Mouse (Mus musculus) layer of hippocampus, postnatal 36 days (tissue): ENCODE data around the gene Gprin2. TPM values are rescaled to one million over a fixed set of nuclear protein-coding genes. Genes with fewer than 3 reads are reported as not detected.

Experiments used
- DNase-seq, 2 experiments: peaks; one replicate each; pipeline ENCODE4 v3.0.0; 2022
- total RNA-seq, 2 experiments: library from RNA; stranded (reverse); gene quantifications; 2 replicates each; pipeline ENCODE4 v1.2.3; 2021

The Gprin2 gene
- total RNA-seq, 2 experiments from 2014 or later, result 1.4 to 2.9 TPM

GRCm38 (mm10) chr14:34200738-34201230 lies 669 bp downstream of the Gprin2 start:
- no peak for DNase-seq

- DNase-seq, result no peak
These were observed 4.7 kb downstream of the Gprin2 start for GRCm38 (mm10) chr14:34196706-34197105.

GRCm38 (mm10) chr14:34195466-34195865 lies 6.0 kb downstream of the Gprin2 start:
- DNase-seq, result no peak

GRCm38 (mm10) chr14:34193879-34194278 lies 7.6 kb downstream of the Gprin2 start:
- DNase-seq, result no peak

- DNase-seq, result no peak
These were observed 11.1 kb downstream of the Gprin2 start for GRCm38 (mm10) chr14:34190361-34190760.

GRCm38 (mm10) chr14:34188629-34189028 lies 12.8 kb downstream of the Gprin2 start:
- peak in 1 of 2 experiments; percentile 24 for DNase-seq

- DNase-seq, result no peak
These were observed 18.4 kb downstream of the Gprin2 start for GRCm38 (mm10) chr14:34183101-34183500.

GRCm38 (mm10) chr14:34179351-34179750 lies 22.1 kb downstream of the Gprin2 start:
- DNase-seq, result peak; percentile 30 to 61

- DNase-seq, result no peak
These were observed 30.3 kb downstream of the Gprin2 start for GRCm38 (mm10) chr14:34171107-34171506.

- DNase-seq, result no peak
These were observed 45.7 kb downstream of the Gprin2 start for GRCm38 (mm10) chr14:34155752-34156151.

- DNase-seq, result peak in 1 of 2 experiments; percentile 24
These were observed 46.7 kb downstream of the Gprin2 start for GRCm38 (mm10) chr14:34154601-34155337.

- no peak for DNase-seq
These were observed 49.1 kb downstream of the Gprin2 start, which contains the start of gene Npy4r for GRCm38 (mm10) chr14:34152342-34152741. Npy4r (minus strand) TSS chr14:34152489.

GRCm38 (mm10) chr14:34142915-34143314 lies 58.5 kb downstream of the Gprin2 start:
- no peak for DNase-seq

GRCm38 (mm10) chr14:34142316-34142715 lies 59.1 kb downstream of the Gprin2 start:
- no peak for DNase-seq

GRCm38 (mm10) chr14:34139671-34140664 lies 61.5 kb downstream of the Gprin2 start:
- DNase-seq, result no peak

Other genes with a start within 250 kb of the Gprin2 start
- gene Rbp3, start 247.7 kb downstream of the Gprin2 start, total RNA-seq, result under 1 TPM in 1 of 2 experiments, not detected in 1; 0.08 TPM
- gene Zfp488, start 222.9 kb downstream of the Gprin2 start, total RNA-seq, result 1 to 10 TPM; 5.4 to 5.7 TPM
- not detected for gene Gm30083, start 186.5 kb downstream of the Gprin2 start, total RNA-seq
- not detected for gene Gm5460, start 184.9 kb downstream of the Gprin2 start, total RNA-seq
- not detected for gene Antxrl, start 148.9 kb downstream of the Gprin2 start, total RNA-seq
- gene Anxa8, start 115.7 kb downstream of the Gprin2 start, total RNA-seq, result under 1 TPM in 1 of 2 experiments, not detected in 1; 0.20 TPM
- not detected for gene A630023A22Rik, start 98.9 kb downstream of the Gprin2 start, total RNA-seq
- not detected for gene Npy4r, start 49.2 kb downstream of the Gprin2 start, total RNA-seq
- under 1 TPM; 0.40 to 0.45 TPM for gene Syt15, start 17.9 kb upstream of the Gprin2 start, total RNA-seq
- 10 to 100 TPM; 12.5 to 13.5 TPM for gene Shld2, start 108.8 kb upstream of the Gprin2 start, total RNA-seq
- gene Glud1, start 109.1 kb upstream of the Gprin2 start, total RNA-seq, result 100 to 1,000 TPM; 309 to 341 TPM
- not detected for gene Fam25c, start 153.8 kb upstream of the Gprin2 start, total RNA-seq
- gene Sncg, start 173.1 kb upstream of the Gprin2 start, total RNA-seq, result 1 to 10 TPM; 5.9 to 6.5 TPM
- gene Mmrn2, start 173.8 kb upstream of the Gprin2 start, total RNA-seq, result 1 to 10 TPM; 3.1 to 4.2 TPM